Mouse (Mus musculus) kidney, adult 2 months (tissue): ENCODE measurements around the gene Klhl18.

Experiments used
- CTCF ChIP-seq: fragments of 200-500 bp; conservative IDR thresholded peaks from 2 replicates; pipeline ENCODE4 v1.5.1; 2011; ENCODE audit warnings: low read depth, mild to moderate bottlenecking, control low read depth, low read length, moderate library complexity, mixed read lengths; ENCODE audit not compliant: insufficient read depth, insufficient read length
- POLR2A ChIP-seq: fragments of 200-500 bp; IDR thresholded peaks from one replicate; pipeline ENCODE4 v1.6.1; 2011; ENCODE audit warnings: low read depth, low read length, control low read depth

GRCm38 (mm10) chr9:110448356-110448755, 28.1 kb downstream of the Klhl18 start:
- TF ChIP-seq POLR2A, result no peak
- TF ChIP-seq CTCF, result no peak
